Mouse (Mus musculus) MN1 (cell line): ENCODE measurements around the gene Olfr808.

ENCODE experiments used
- DNase-seq: peaks from one replicate; pipeline ENCODE4 v3.0.0-alpha.2; 2016; ENCODE audit warnings: low spot score

The Olfr808 gene

DNA sequence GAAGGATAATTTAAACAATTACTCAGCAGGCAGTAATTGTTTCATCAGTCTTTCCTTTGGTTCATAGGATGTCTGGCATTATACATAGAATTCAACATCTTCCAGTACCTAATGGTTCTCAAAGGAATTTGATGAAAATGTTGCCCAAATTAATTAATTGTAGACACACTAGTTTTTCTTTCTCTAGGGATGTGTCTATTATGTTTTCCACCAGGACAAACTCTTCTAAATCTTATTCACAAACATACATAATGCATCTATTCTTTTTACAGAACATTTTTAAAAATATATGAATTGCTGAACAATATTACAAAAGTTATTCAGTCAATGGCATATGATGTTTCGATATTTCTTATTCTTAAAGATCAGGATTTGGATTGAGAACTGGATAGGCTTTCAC, at the start of gene Olfr808:
TSS of gene Olfr808 (plus strand) at position 301 of the 400 bp plus-strand sequence.
- DNase-seq, result no peak

DNA sequence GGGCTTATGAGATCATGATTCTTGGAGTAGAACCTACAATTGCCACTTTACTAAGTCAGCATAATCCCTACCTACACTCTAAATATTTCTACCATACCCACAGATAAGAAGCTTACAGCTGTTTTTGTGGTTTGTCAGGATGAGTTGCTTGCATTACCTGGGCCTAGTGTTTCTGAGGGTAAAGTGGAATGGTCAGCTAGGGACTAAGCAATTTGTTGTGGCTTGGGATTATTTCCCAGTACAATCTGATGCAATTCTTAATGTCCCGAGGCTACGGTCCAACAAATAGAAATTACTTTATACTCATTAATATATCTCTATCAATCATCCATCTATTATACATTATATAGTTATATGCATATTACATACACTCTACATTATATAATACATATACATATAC, 36.0 kb upstream of the Olfr808 start, which contains the start of gene Olfr805:
TSS of gene Olfr805 (minus strand) at position 101 of the 400 bp plus-strand sequence.
- DNase-seq, result no peak

- no peak for DNase-seq
These were observed 23.5 kb upstream of the Olfr808 start, which contains the start of gene Olfr806 for GRCm38 (mm10) chr10:129741821-129742220. Gene Olfr806 (minus strand): TSS chr10:129741921.

DNA sequence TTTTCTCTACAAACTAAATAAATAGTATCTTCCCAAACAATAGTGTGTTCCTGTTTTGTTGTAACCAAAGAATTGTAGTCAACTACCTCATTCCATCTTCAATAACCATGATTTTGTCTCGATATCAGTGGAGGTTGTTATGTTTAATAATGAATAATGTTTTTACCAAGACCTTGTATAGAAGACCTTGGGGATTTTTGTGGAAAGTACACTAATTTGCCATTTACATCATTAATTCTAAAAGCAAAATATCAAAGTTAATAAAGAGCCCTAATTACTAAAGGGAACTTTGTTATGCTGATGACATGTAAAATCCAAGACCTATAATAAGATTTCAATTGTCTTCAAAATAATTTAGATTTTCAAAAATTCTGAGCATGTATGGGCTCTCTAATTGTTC, 7.6 kb upstream of the Olfr808 start, which contains the start of gene Olfr807:
TSS of gene Olfr807 (minus strand) at position 101 of the 400 bp plus-strand sequence.
- DNase-seq, result no peak

GRCm38 (mm10) chr10:129774338-129774737, 9.1 kb downstream of the Olfr808 start, which contains the start of gene Olfr809:
Gene Olfr809 (plus strand): TSS chr10:129774638.
- no peak for DNase-seq

GRCm38 (mm10) chr10:129778123-129778522, 12.8 kb downstream of the Olfr808 start:
- no peak for DNase-seq

GRCm38 (mm10) chr10:129794817-129795216, 29.5 kb downstream of the Olfr808 start, which contains the start of gene Olfr810:
Gene Olfr810 (minus strand): TSS chr10:129794917.
- DNase-seq, result no peak

DNA sequence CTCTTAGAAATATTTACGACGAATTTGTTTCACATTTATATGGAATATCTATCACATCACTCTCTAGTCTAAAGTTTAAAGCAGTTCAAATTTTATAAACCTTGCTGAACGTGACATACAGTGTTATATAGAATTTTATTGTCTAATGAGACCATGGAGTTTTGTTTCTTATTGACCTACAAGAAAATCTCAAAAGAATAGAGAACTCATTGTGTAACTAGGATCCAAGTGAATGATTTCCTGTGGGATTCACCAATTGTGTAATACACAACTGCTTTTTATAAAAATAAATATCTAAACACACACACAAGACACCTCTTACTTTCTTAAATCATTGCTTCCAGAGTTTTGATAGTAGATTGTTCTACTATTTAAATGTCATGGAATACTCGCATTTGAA, 39.0 kb downstream of the Olfr808 start, which contains the start of gene Olfr811:
TSS of gene Olfr811 (minus strand) at position 101 of the 400 bp plus-strand sequence.
- DNase-seq, result no peak
